20 mouse cellular contexts compared by ENCODE assay signal in the genomic region with DNA sequence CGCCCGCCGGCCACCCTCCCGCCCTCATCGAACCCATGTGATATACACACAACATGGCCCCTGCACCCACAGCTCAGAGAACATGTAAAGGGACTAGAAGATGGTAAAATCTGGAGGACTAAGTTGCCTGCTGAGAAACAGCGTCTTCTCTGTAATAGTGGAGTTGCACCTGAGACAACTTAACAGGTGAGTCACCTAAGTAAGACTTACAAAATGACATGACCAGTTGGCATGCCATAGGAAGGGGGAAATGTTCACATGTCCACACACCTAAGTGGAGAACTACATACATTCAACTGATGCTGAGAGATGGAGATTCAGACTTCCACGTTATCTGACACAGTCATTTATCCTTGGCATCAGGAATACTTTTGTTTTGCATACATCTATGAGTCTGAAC. TPM values are rescaled to one million over a fixed set of nuclear protein-coding genes. Genes with fewer than 3 reads are reported as not detected.
A peak's percentile ranks its signal among the peaks of the same experiment; 100 is the strongest.
DNase-seq lines count a peak whose midpoint lies in the region; ATAC-seq and TF ChIP-seq lines count a peak whose summit lies in the region.
"Had no signal": no experiment of that assay in that cellular context is flagged by ENCODE, and none has a peak within 500 bp of the region (broad histone marks: within the 10 kb centered on the region; RNA-seq: fewer than 3 reads in every experiment).

No protein-coding gene starts in this region.

- 19% methylated on average over 7 of the region's 7 CpGs for WGBS in forebrain, postnatal 0 days
- 23% methylated on average over 7 of the region's 7 CpGs for WGBS in forebrain, embryonic 10.5 days
- 25% methylated on average over 7 of the region's 7 CpGs for WGBS in neural tube, embryonic 15.5 days
- WGBS in bone marrow, adult 2 months, result 19% methylated on average over 7 of the region's 7 CpGs

- peak; percentile 11 for DNase-seq in forebrain, postnatal 0 days
- DNase-seq in forebrain, embryonic 10.5 days (ENCODE audit: extremely low spot score, low spot score), result no peak
- peak; percentile 24 for DNase-seq in neural tube, embryonic 10.5 days (ENCODE audit: extremely low spot score, low spot score)
- DNase-seq in retina, postnatal 1 day, result peak; percentile 17
- no peak for DNase-seq in urinary bladder, postnatal 14 days (ENCODE audit: low spot score)
- no peak for DNase-seq in left cerebral cortex, adult 9 months (ENCODE audit: low spot score in 2 of 2)

- TF ChIP-seq CTCF in forebrain, postnatal 0 days (IDR thresholded peaks at IDR 0.05; ENCODE audit: low read depth), result no peak
- no peak for TF ChIP-seq CTCF in bone marrow, adult 2 months (IDR thresholded peaks at IDR 0.05; ENCODE audit: control insufficient read depth, insufficient read depth, low read length)

- H3K4me2 ChIP-seq in forebrain, postnatal 0 days (ENCODE audit: low read depth), result no peak overlapping the region
- no peak overlapping the region for H3K4me2 ChIP-seq in neural tube, embryonic 15.5 days
- H3K4me2 ChIP-seq: embryonic facial prominence, embryonic 13.5 days; forebrain, embryonic 13.5 days; heart, embryonic 13.5 days; intestine, embryonic 15.5 days; kidney, embryonic 15.5 days; limb, embryonic 15.5 days; lung, embryonic 14.5 days had no signal

- H3K4me3 ChIP-seq in forebrain, postnatal 0 days (ENCODE audit: low read depth, low read length), result no peak overlapping the region
- H3K4me3 ChIP-seq in forebrain, embryonic 10.5 days, result no peak overlapping the region
- no peak overlapping the region for H3K4me3 ChIP-seq in neural tube, embryonic 15.5 days (replicated peaks)
- peak overlapping the region; percentile 9 for H3K4me3 ChIP-seq in bone marrow, adult 2 months (replicated peaks; ENCODE audit: control insufficient read depth, low read depth, low read length)
- H3K4me3 ChIP-seq: embryonic facial prominence, embryonic 13.5 days; forebrain, embryonic 13.5 days; heart, embryonic 13.5 days; intestine, embryonic 15.5 days; kidney, embryonic 15.5 days; layer of hippocampus, adult 2 months; left cerebral cortex, adult 2 months; limb, embryonic 15.5 days had no signal

- ATAC-seq in forebrain, postnatal 0 days, result no peak
- no peak for ATAC-seq in neural tube, embryonic 15.5 days (ENCODE audit: low FRiP score)
- ATAC-seq: forebrain, embryonic 13.5 days; intestine, embryonic 15.5 days had no signal

- H3K36me3 ChIP-seq in forebrain, postnatal 0 days (ENCODE audit: insufficient read depth), result no peaks in the 10 kb centered on the region
- no peaks in the 10 kb centered on the region for H3K36me3 ChIP-seq in forebrain, embryonic 10.5 days (replicated peaks)
- H3K36me3 ChIP-seq in neural tube, embryonic 15.5 days, result no peaks in the 10 kb centered on the region
- H3K36me3 ChIP-seq: embryonic facial prominence, embryonic 13.5 days; heart, embryonic 13.5 days; intestine, embryonic 15.5 days; kidney, embryonic 15.5 days; limb, embryonic 15.5 days had no signal

- H3K27me3 ChIP-seq in forebrain, postnatal 0 days (ENCODE audit: insufficient read depth, low read length), result no peaks in the 10 kb centered on the region
- no peaks in the 10 kb centered on the region for H3K27me3 ChIP-seq in forebrain, embryonic 10.5 days (ENCODE audit: poor library complexity, severe bottlenecking)
- no peaks in the 10 kb centered on the region for H3K27me3 ChIP-seq in neural tube, embryonic 15.5 days (replicated peaks)
- H3K27me3 ChIP-seq: embryonic facial prominence, embryonic 13.5 days; intestine, embryonic 15.5 days; limb, embryonic 15.5 days had no signal

- no peak overlapping the region for H3K27ac ChIP-seq in forebrain, postnatal 0 days (ENCODE audit: low read depth, low read length)
- no peak overlapping the region for H3K27ac ChIP-seq in forebrain, embryonic 10.5 days
- H3K27ac ChIP-seq in neural tube, embryonic 15.5 days (replicated peaks), result no peak overlapping the region
- no peak overlapping the region for H3K27ac ChIP-seq in bone marrow, adult 2 months (ENCODE audit: control insufficient read depth, insufficient read depth, low read depth, low read length, poor library complexity)
- H3K27ac ChIP-seq: embryonic facial prominence, embryonic 13.5 days; forebrain, embryonic 13.5 days; heart, embryonic 13.5 days; intestine, embryonic 15.5 days; kidney, embryonic 15.5 days; layer of hippocampus, adult 2 months; left cerebral cortex, adult 2 months; limb, embryonic 15.5 days had no signal

- H3K4me1 ChIP-seq in forebrain, postnatal 0 days (ENCODE audit: insufficient read depth), result no peaks in the 10 kb centered on the region
- no peaks in the 10 kb centered on the region for H3K4me1 ChIP-seq in forebrain, embryonic 10.5 days
- H3K4me1 ChIP-seq in neural tube, embryonic 15.5 days, result no peaks in the 10 kb centered on the region
- H3K4me1 ChIP-seq in bone marrow, adult 2 months (ENCODE audit: control insufficient read depth, insufficient read depth, low read length), result no peaks in the 10 kb centered on the region
- H3K4me1 ChIP-seq: embryonic facial prominence, embryonic 13.5 days; forebrain, embryonic 13.5 days; heart, embryonic 13.5 days; intestine, embryonic 15.5 days; limb, embryonic 15.5 days had no signal

- no peak for TF ChIP-seq POLR2A in bone marrow, adult 2 months (IDR thresholded peaks at IDR 0.05; ENCODE audit: borderline replicate concordance, control insufficient read depth, low read depth, low read length)

- H3K9ac ChIP-seq in forebrain, postnatal 0 days, result no peak overlapping the region
- H3K9ac ChIP-seq in neural tube, embryonic 15.5 days (replicated peaks), result no peak overlapping the region
- H3K9ac ChIP-seq: embryonic facial prominence, embryonic 13.5 days; forebrain, embryonic 13.5 days; heart, embryonic 13.5 days; intestine, embryonic 15.5 days; kidney, embryonic 15.5 days; limb, embryonic 15.5 days; lung, embryonic 14.5 days had no signal

- H3K9me3 ChIP-seq in forebrain, postnatal 0 days (ENCODE audit: low read length), result no peaks in the 10 kb centered on the region
- H3K9me3 ChIP-seq in forebrain, embryonic 10.5 days, result no peaks in the 10 kb centered on the region
- no peaks in the 10 kb centered on the region for H3K9me3 ChIP-seq in neural tube, embryonic 15.5 days (replicated peaks)
- H3K9me3 ChIP-seq: embryonic facial prominence, embryonic 13.5 days; forebrain, embryonic 13.5 days; heart, embryonic 13.5 days; intestine, embryonic 15.5 days; kidney, embryonic 15.5 days; limb, embryonic 15.5 days had no signal

RNA-seq across cellular contexts. Expression of a gene that starts 29.7 kb away (rescaled TPM):
- total RNA-seq in forebrain, postnatal 0 days (2014; rRNA removed), result not detected in 2 replicates
- polyA plus RNA-seq in forebrain, postnatal 0 days (2015; fragmentation: Nextera tagmentation; extraction: Ambion mirVana), result not detected in 2 replicates
- not detected in 2 replicates for polyA plus RNA-seq in forebrain, embryonic 10.5 days (2016; fragmentation: Nextera tagmentation; extraction: Ambion mirVana)
- not detected in 2 replicates for polyA plus RNA-seq in neural tube, embryonic 15.5 days (2015; fragmentation: Nextera tagmentation; extraction: Ambion mirVana)
- polyA plus RNA-seq in bone marrow, adult 2 months (2011; ENCODE audit: insufficient read depth, insufficient read length, low replicate concordance, missing spikeins), result not detected in 2 replicates
- total RNA-seq: granulocyte monocyte progenitor cell, adult 5-6 weeks; heart, postnatal 4 days; layer of hippocampus, adult 2 months; left cerebral cortex, adult 2 months; megakaryocyte-erythroid progenitor cell, adult 5-6 weeks had no signal
- polyA plus RNA-seq: embryonic facial prominence, embryonic 13.5 days; forebrain, embryonic 13.5 days; heart, embryonic 13.5 days; intestine, embryonic 15.5 days; kidney, embryonic 15.5 days; limb, embryonic 15.5 days; lung, embryonic 14.5 days had no signal

RNA-seq across cellular contexts. Expression of a gene that starts 38.9 kb away (rescaled TPM):
- total RNA-seq in forebrain, postnatal 0 days (2014; rRNA removed), result 36.5 and 42.1 TPM in 2 replicates
- 20.0 and 35.8 TPM in 2 replicates for polyA plus RNA-seq in forebrain, postnatal 0 days (2015; fragmentation: Nextera tagmentation; extraction: Ambion mirVana)
- 13.0 and 15.5 TPM in 2 replicates for polyA plus RNA-seq in forebrain, embryonic 10.5 days (2016; fragmentation: Nextera tagmentation; extraction: Ambion mirVana)
- polyA plus RNA-seq in neural tube, embryonic 15.5 days (2015; fragmentation: Nextera tagmentation; extraction: Ambion mirVana), result 83.0 and 85.3 TPM in 2 replicates
- polyA plus RNA-seq in bone marrow, adult 2 months (2011; ENCODE audit: insufficient read depth, insufficient read length, low replicate concordance, missing spikeins), result 61.7 and 173 TPM in 2 replicates

Comparison
In these comparisons a context has a peak if more than half of its experiments do, and no peak if none do; other contexts are left out.
1. DNase-seq: peak in forebrain, postnatal 0 days (single experiment), neural tube, embryonic 10.5 days (single experiment) and retina, postnatal 1 day (single experiment); none in forebrain, embryonic 10.5 days (single experiment), urinary bladder, postnatal 14 days (single experiment) and left cerebral cortex, adult 9 months (0 of 2).